Comparison of ENCODE assay signal across 8 mouse cellular contexts in the genomic region with DNA sequence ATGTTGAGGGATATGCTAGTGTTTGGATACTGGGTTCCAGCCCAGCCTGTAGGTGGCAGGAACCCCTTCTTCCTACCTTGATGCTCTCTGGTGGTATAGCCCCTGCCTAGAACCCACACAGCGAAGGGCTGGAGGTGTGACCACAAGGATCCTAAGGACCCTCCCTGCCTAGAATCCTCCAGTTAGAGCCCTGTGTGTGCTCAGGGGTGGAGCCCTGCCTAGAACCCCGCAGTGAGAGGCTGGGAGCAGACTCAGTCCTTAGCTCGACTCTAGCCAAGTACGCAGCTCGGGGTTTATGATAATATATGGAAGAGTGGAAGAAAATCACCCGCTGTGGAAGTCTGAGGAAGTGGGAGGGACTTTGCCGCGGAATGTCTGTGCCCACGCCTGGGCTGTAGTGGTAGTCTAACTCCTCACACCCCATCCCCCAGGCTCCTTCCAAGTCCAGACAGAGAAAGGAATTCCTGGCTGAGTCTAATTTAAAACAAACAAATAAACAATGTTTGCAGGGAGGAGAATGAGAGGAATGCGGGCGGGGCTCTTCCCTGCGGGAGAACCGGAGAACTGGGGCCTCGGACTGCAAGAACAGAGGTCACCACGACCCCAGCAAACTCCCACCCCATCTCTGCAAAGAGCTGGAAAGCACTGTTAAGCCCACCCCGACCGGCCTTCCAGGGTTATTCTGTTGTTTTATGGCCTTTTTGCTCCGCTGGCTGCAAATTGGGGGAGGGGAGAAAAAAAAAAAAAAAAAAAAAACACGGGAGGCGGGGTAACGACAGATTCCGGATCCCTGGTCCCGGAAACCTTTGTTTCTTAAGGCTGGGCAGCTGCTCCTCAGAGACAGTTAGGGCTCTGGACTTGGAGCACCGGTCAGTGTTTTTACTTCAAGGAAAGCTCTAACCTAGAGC. TPM values are rescaled to one million over a fixed set of nuclear protein-coding genes. Genes with fewer than 3 reads are reported as not detected.
DNase-seq lines count a peak whose midpoint lies in the region; ATAC-seq and TF ChIP-seq lines count a peak whose summit lies in the region.

No protein-coding gene starts in this region.

- peaks cover 3% of the 10 kb centered on the region; the same call in 1 of the 2 replicates for H3K4me1 ChIP-seq in brown adipose tissue, adult 24 weeks (ENCODE audit: control insufficient read depth, insufficient read depth, insufficient read length, low read length)
- peaks cover 17% of the 10 kb centered on the region for H3K4me1 ChIP-seq in forebrain, embryonic 15.5 days
- peaks cover 23% of the 10 kb centered on the region for H3K4me1 ChIP-seq in lung, embryonic 16.5 days (replicated peaks; ENCODE audit: control insufficient read depth, insufficient read depth, low read length)

- peak overlapping the region; percentile 67 for H3K4me2 ChIP-seq in forebrain, embryonic 15.5 days (replicated peaks)
- H3K4me2 ChIP-seq in lung, embryonic 16.5 days (ENCODE audit: low read depth, low read length), result peak overlapping the region; percentile 78

- intact Hi-C loops in heart, postnatal 36 days (cut with DNase I), result loop anchor here (2.0 kb wide), 1 partner anchor 18 kb away; no protein-coding TSS in a partner anchor

- H3K4me3 ChIP-seq in brown adipose tissue, adult 24 weeks (ENCODE audit: insufficient read depth, low read depth, low read length), result peak overlapping the region; percentile 57
- H3K4me3 ChIP-seq in forebrain, embryonic 15.5 days, result peak overlapping the region; percentile 39
- peak overlapping the region; percentile 60 for H3K4me3 ChIP-seq in layer of hippocampus, adult 2 months
- peak overlapping the region; percentile 52 for H3K4me3 ChIP-seq in lung, embryonic 16.5 days (ENCODE audit: low read length)

- DNase-seq in ES-CJ7 (ENCODE audit: low read depth, low spot score), result peak; percentile 97
- peak; percentile 61 to 71 for DNase-seq in heart, postnatal 36 days
- DNase-seq in layer of hippocampus, adult 2 months (ENCODE audit: low spot score in 2 of 2), result peak; percentile 48 to 78
- DNase-seq in retina, embryonic 14.5 days (ENCODE audit: low spot score), result peak; percentile 65
- no peak for DNase-seq in spleen, postnatal 36 days (ENCODE audit: low spot score in 2 of 2)

- no peaks in the 10 kb centered on the region for H3K27me3 ChIP-seq in forebrain, embryonic 15.5 days
- no peaks in the 10 kb centered on the region for H3K27me3 ChIP-seq in lung, embryonic 16.5 days (ENCODE audit: control insufficient read depth, insufficient read depth, low read depth, low read length)

- ATAC-seq in forebrain, embryonic 15.5 days (replicated peaks), result peak; percentile 87
- ATAC-seq in lung, embryonic 16.5 days (ENCODE audit: low read depth), result peak; percentile 94

- peak overlapping the region; percentile 51 for H3K9ac ChIP-seq in forebrain, embryonic 15.5 days (replicated peaks)
- H3K9ac ChIP-seq in lung, embryonic 16.5 days (ENCODE audit: low read length), result peak overlapping the region; percentile 67

- no peaks in the 10 kb centered on the region for H3K9me3 ChIP-seq in forebrain, embryonic 15.5 days
- H3K9me3 ChIP-seq in lung, embryonic 16.5 days (ENCODE audit: control insufficient read depth, low read length), result no peaks in the 10 kb centered on the region

- under 1% methylated on average over 24 of the region's 24 CpGs for WGBS in forebrain, embryonic 15.5 days
- WGBS in lung, embryonic 16.5 days, result under 1% methylated on average over 23 of the region's 24 CpGs

- H3K27ac ChIP-seq in brown adipose tissue, adult 24 weeks (replicated peaks; ENCODE audit: low read depth, low read length), result peak overlapping the region; percentile 99
- peak overlapping the region; percentile 78 for H3K27ac ChIP-seq in forebrain, embryonic 15.5 days (replicated peaks)
- peak overlapping the region; percentile 90 for H3K27ac ChIP-seq in layer of hippocampus, adult 2 months
- H3K27ac ChIP-seq in lung, embryonic 16.5 days (ENCODE audit: low read length), result peak overlapping the region; percentile 98

- no peaks in the 10 kb centered on the region for H3K36me3 ChIP-seq in forebrain, embryonic 15.5 days
- H3K36me3 ChIP-seq in lung, embryonic 16.5 days (ENCODE audit: control insufficient read depth, insufficient read depth, low read length), result no peaks in the 10 kb centered on the region

- TF ChIP-seq CTCF in layer of hippocampus, adult 2 months (conservative IDR thresholded peaks at IDR 0.05), result peak; percentile 35

RNA-seq across cellular contexts. Expression of a gene that starts 13.3 kb away (rescaled TPM):
- polyA plus RNA-seq in brown adipose tissue, adult 24 weeks (2012; ENCODE audit: insufficient read depth, insufficient read length, missing spikeins), result 45.6 and 50.5 TPM in 2 replicates
- 108 and 120 TPM in 2 replicates for polyA plus RNA-seq in forebrain, embryonic 15.5 days (2015; fragmentation: Nextera tagmentation; extraction: Ambion mirVana)
- total RNA-seq in heart, postnatal 36 days (2021), result 10 to 100 TPM; 50.9 to 51.2 TPM
- total RNA-seq in layer of hippocampus, adult 2 months (2021), result 10 to 100 TPM; 56.9 to 58.7 TPM
- polyA plus RNA-seq in lung, embryonic 16.5 days (2015; fragmentation: Nextera tagmentation; extraction: Ambion mirVana), result 344 and 371 TPM in 2 replicates

RNA-seq across cellular contexts. Expression of a gene that starts 20.1 kb away (rescaled TPM):
- polyA plus RNA-seq in brown adipose tissue, adult 24 weeks (2012; ENCODE audit: insufficient read depth, insufficient read length, missing spikeins), result not detected in 2 replicates
- 0.66 and 0.68 TPM in 2 replicates for polyA plus RNA-seq in forebrain, embryonic 15.5 days (2015; fragmentation: Nextera tagmentation; extraction: Ambion mirVana)
- under 1 TPM in 1 of 2 experiments, not detected in 1; 0.62 TPM for total RNA-seq in heart, postnatal 36 days (2021)
- 1 to 10 TPM in 1 of 2 experiments, under 1 TPM in 1; 0.54 to 1.1 TPM for total RNA-seq in layer of hippocampus, adult 2 months (2021)
- 10.6 and 13.5 TPM in 2 replicates for polyA plus RNA-seq in lung, embryonic 16.5 days (2015; fragmentation: Nextera tagmentation; extraction: Ambion mirVana)

RNA-seq across cellular contexts. Expression of a gene that starts 33.4 kb away (rescaled TPM):
- 1.4 and 1.7 TPM in 2 replicates for polyA plus RNA-seq in brown adipose tissue, adult 24 weeks (2012; ENCODE audit: insufficient read depth, insufficient read length, missing spikeins)
- 13.5 and 15.0 TPM in 2 replicates for polyA plus RNA-seq in forebrain, embryonic 15.5 days (2015; fragmentation: Nextera tagmentation; extraction: Ambion mirVana)
- total RNA-seq in heart, postnatal 36 days (2021), result not detected
- 1 to 10 TPM; 1.5 to 2.6 TPM for total RNA-seq in layer of hippocampus, adult 2 months (2021)
- polyA plus RNA-seq in lung, embryonic 16.5 days (2015; fragmentation: Nextera tagmentation; extraction: Ambion mirVana), result 3.0 and 4.0 TPM in 2 replicates

RNA-seq across cellular contexts. Expression of a gene that starts 33.5 kb away (rescaled TPM):
- polyA plus RNA-seq in brown adipose tissue, adult 24 weeks (2012; ENCODE audit: insufficient read depth, insufficient read length, missing spikeins), result 1.3 TPM in 1 of 2 replicates, not detected in the other
- polyA plus RNA-seq in forebrain, embryonic 15.5 days (2015; fragmentation: Nextera tagmentation; extraction: Ambion mirVana), result 405 and 410 TPM in 2 replicates
- not detected for total RNA-seq in heart, postnatal 36 days (2021)
- total RNA-seq in layer of hippocampus, adult 2 months (2021), result 10 to 100 TPM; 33.7 to 37.1 TPM
- 22.6 and 26.4 TPM in 2 replicates for polyA plus RNA-seq in lung, embryonic 16.5 days (2015; fragmentation: Nextera tagmentation; extraction: Ambion mirVana)

RNA-seq across cellular contexts. Expression of a gene that starts 45.1 kb away (rescaled TPM):
- polyA plus RNA-seq in brown adipose tissue, adult 24 weeks (2012; ENCODE audit: insufficient read depth, insufficient read length, missing spikeins), result not detected in 2 replicates
- 0.19 TPM in 1 of 2 replicates, not detected in the other for polyA plus RNA-seq in forebrain, embryonic 15.5 days (2015; fragmentation: Nextera tagmentation; extraction: Ambion mirVana)
- not detected for total RNA-seq in heart, postnatal 36 days (2021)
- not detected for total RNA-seq in layer of hippocampus, adult 2 months (2021)
- polyA plus RNA-seq in lung, embryonic 16.5 days (2015; fragmentation: Nextera tagmentation; extraction: Ambion mirVana), result 0.26 and 1.2 TPM in 2 replicates

Comparison
In these comparisons a context has a peak if more than half of its experiments do, and no peak if none do; other contexts are left out.
1. DNase-seq: peak in ES-CJ7 (single experiment), heart, postnatal 36 days (2 of 2), layer of hippocampus, adult 2 months (2 of 2) and retina, embryonic 14.5 days (single experiment); none in spleen, postnatal 36 days (0 of 2).
2. Peak in every context shown above with its lines, with median percentiles within 50 percentile points of each other: H3K27ac ChIP-seq and H3K4me3 ChIP-seq.